Mouse (Mus musculus) adipocyte (in vitro differentiated cells): ENCODE results near the gene Lrp8.

ENCODE experiments used
- DNase-seq: peaks from one replicate; pipeline ENCODE4 v3.0.0-alpha.2; 2016; ENCODE audit warnings: low spot score

Lrp8 gene

GRCm38 (mm10) chr4:107848546-107848945, 46.5 kb downstream of the Lrp8 start:
- peak; percentile 28 for DNase-seq

DNA sequence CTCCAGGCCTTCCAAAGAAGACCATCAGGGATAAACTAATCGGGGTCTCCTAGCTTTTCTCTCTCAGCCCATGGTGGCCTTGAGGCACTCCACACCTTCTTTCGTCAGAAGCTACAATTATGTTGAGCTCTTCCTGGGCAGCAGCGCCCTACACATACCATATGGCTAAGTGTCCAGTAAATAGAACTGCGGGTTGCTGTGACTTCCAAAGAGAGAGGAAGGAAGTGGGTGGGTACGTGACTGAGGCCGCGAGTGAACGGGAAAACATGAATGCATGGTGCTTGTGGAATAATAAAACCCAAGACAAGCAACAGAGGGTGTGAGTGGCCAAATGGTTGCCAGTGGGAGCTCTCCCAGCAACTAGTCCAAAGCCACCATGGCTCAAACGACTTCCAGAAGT, 47.6 kb downstream of the Lrp8 start:
- no peak for DNase-seq

DNA sequence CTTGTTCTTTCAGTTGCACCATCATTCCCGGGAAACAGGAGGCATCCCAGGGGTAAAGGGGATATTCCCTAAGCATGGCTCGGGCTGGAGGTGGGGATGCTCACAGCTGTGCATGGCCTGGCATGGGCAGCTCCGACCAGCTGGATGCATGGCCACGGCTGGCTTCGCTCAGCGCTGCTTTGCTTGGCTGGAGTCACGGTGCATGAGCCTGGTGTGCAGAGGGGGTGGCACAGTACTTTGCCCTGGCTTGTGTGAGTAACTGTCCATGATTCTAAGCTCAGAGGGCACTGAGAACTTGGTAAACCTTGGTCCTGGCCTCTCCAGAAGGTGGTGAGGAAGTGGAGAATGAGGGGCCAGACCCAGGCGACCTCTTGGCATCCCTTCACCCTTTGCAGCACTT, 48.0 kb downstream of the Lrp8 start:
- no peak for DNase-seq

DNA sequence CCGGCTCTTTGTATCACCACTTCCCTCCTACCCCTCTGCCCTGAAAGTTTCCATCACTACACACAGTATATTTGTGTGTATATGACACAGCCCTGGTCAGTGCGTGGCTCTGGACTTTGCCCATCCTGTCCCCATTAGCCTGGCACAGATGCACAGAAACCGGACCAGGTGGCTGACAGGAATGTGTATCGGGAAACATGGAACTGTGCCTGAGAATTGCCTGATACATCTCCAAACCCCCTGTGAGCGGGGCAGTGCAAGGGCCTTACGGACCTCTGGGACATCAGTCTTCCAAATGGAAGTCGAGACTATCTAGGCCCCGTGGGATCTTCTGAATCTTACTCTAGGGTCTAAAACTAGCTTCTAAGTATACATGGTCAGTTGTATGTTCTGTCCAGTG, 51.3 kb downstream of the Lrp8 start:
- DNase-seq: no peak

DNA sequence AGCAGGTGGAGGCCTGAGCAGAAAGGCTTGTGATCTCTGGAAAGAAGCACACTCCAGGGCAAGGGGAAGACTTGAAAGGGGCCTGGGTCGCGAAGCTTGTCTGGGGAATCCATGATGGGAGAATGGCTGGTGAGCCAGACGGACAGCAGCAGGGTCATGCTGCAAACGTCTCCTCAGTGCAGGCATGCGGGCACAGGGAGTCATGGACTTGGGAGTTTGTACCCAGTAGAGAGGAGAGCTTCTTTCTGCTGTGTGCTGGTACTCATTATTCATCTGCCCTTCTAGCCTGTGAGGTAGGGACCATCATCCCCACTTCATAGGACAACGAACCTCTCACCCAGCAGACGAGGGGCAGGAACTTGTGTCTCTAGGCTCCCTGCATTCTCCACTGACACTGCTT, 51.8 kb downstream of the Lrp8 start:
- no peak for DNase-seq

DNA sequence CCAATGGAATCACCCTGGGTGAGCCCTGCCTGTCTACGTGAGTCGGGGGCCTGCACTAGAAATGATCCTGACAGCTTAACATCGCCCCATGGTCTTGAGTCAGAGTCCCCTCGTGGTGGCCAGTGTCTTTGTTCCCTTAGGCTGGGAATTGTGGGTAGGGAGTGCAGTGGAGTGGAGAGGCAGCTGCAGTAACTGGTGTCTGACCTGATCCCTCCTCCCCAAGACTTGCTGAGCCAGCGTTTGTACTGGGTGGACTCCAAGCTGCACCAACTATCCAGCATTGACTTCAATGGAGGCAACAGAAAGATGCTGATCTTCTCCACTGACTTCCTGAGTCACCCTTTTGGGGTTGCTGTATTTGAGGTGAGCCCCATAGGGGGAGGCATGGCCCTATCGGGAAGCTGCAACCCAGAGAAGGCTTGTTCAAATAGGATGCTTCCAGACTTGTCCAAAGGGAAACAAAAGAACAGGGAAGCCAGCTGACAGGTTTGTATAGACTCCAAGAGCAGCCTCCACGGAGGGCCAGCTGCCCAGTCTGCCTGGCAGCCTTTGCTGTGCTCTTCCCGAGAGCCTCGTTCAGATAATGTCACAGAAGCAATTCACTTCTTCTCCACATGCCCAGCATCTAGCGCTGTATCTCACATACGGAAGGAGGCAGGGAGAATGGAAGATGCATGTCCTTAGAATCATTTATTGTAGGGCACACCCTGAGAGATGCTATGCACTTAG, 55.1 kb downstream of the Lrp8 start:
- DNase-seq: peak; percentile 21

GRCm38 (mm10) chr4:107858995-107859394, 56.9 kb downstream of the Lrp8 start:
- no peak for DNase-seq

DNA sequence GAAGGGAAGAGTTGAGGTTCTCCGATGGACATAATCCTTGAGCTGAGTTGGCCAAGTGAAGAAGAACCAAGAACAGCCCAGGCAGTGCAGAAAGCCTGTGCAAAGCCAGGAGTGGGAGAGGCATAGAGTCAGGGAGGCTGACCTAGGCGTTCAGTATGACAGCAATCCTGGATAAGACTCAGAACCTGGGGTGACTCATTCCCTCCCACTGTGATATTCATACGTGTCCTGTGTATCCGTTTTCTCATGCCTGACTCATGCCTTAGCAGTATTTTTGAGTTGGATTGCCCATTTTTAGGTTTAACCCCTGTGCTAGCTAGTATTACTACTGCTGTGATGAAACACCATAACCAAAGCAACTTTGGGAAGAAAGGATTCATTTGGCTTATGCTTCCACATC, 62.8 kb downstream of the Lrp8 start:
- no peak for DNase-seq

DNA sequence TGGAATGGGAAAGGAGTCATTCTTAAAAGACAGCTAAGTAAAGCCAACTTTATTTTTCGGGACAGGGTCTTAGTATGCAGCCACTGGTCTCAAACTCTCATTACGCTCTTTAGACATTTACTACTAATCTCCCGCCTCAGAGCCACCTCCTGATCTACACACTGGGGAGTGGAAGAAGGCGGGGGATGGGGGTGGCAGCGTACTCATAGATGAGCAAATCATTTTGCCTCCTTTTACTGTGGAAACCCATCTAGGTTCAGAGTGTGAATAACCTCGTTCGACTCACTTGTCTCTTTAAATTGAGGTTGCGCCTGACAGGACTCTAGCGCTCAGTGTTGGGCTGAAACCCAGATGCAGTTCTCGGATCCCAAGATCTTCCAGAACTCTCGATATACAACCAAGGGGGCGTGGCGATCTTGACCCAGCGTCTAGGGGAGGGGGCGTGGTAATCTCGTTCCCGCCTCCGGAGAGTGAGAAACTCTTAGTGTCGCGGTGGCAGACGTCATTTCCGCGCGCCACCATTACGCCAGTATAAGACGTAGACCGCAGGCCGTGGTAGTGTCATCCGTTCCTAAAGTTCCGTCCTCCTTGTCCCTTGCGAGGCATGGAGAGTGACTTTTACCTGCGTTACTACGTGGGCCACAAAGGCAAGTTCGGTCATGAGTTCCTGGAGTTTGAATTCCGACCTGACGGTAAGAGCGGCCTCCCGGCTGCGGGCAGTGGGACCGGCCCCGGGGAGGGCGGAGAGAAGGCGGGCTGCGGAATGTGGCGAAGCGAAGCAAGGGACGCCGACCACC, 77.4 kb downstream of the Lrp8 start, which contains the start of gene Magoh:
Gene Magoh, plus strand, starts transcription at position 502 of the 797 bp plus-strand sequence.
- peak; percentile 98 for DNase-seq

GRCm38 (mm10) chr4:107881631-107882030, 79.6 kb downstream of the Lrp8 start:
- no peak for DNase-seq

GRCm38 (mm10) chr4:107886371-107886770, 84.3 kb downstream of the Lrp8 start:
- DNase-seq: no peak

DNA sequence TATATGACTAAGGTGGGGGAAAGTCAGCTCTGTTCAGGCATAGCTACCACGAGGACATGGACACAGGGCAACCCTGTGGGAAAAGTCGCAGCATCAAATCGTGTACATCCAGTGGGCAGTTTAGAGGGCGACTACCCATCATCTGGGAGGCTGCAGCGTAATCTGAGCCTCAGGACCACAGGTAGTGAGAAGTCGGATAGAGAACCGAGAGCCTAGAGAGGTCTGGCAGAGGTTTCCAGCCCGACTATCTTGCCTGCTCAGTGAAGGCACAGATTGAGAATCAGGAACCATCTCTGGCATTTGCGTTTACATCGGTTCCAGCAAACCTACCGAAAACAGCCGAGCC, 87.3 kb downstream of the Lrp8 start:
- DNase-seq: no peak

- DNase-seq: peak; percentile 94
Observed at GRCm38 (mm10) chr4:107889731-107890432, 87.8 kb downstream of the Lrp8 start, which contains the start of gene 0610037L13Rik. 0610037L13Rik (plus strand) TSS chr4:107889813.

GRCm38 (mm10) chr4:107892663-107893062, 90.6 kb downstream of the Lrp8 start:
- peak; percentile 52 for DNase-seq

DNA sequence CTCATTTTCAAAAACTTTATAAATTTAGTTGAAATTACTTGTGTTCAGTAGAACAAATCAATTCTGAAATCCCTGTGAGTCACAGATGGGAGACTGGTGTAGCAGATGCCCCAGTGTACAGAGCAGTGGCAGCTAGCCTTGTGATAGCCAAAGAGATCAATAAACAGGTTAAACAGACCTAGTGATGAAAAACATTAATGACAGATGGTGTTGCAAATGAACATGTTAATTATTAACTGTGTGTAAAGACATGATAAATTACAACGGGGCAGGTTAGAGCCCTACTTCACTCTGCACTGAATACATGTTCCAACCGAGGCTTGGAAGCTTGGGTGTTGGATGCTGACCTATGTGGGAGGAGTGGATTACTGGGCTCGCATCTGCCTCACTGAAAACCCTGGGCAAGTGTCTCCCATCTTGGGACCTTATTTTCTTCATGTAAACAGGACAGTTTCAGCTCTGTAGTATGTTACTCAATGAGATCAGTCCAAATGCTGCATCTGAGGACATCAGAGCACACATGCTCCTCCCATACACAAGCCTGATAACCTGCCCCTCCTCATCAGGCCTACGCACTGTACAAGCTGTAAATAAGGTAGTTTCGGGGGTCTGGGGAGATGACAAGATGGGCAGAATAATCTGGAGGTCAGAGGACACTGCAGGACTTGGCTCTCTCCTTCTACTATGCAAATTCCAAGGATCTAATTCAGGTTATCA, 97.3 kb downstream of the Lrp8 start:
- no peak for DNase-seq

- DNase-seq: peak; percentile 69
Observed at GRCm38 (mm10) chr4:107900206-107900605, 98.1 kb downstream of the Lrp8 start.

DNA sequence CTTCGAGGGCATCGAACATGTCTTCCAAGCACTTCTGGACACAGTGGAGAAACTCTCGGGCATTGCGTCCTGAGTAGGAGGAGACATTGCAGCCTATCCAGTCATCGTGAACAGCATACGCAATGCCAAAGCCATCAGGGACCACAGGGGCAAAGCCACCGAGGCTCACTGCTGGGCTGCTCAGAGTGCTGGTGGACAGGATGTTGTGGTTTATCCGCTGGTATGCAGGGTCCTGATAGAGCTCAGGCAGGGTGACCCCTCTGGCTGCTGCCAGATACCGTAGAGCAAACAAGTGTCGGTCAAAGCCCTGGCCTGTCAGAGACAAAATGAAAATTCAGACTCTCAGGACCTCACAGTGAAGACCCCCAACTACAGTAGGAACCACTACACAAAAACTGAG, 102.2 kb downstream of the Lrp8 start:
- no peak for DNase-seq

DNA sequence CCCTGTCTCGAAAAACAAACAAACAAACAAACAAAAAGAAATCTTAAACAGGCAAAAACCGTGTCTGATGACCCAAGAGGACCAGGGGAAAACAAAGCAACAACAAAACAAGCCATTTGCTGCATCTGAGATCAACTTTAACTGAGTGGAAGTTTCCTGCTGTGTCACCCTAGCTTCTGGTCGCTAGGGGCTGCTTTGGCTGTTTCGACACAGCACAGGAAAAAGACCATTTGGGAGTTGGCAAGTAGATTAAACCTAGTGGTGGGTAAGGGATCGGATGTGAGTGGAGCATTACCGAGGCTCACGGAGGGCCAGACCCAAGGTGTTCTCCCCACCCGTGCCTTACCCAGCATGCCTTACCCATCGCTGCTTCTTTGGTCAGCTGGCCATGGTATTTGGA, 104.5 kb downstream of the Lrp8 start:
- DNase-seq: no peak

GRCm38 (mm10) chr4:107910020-107910419, 108.0 kb downstream of the Lrp8 start:
- no peak for DNase-seq

DNA sequence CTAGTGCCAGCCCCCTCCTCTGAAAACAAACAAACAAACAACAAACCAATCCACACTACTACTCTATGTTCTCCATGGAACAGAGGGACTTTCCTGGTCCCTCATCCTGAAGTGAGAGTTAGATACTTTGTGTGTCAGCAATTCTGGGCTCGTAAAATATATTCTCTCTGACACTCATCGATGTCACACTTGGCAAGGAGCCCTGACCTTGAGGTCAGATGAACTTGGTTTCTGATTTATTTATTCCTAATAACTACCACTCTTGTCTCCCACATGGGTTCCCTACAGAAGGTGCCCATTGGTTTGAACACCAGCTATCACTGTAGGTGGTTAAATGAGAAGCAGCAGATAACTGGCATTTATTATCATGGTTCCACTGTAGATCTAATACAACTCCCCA, 118.3 kb downstream of the Lrp8 start:
- peak; percentile 50 for DNase-seq

DNA sequence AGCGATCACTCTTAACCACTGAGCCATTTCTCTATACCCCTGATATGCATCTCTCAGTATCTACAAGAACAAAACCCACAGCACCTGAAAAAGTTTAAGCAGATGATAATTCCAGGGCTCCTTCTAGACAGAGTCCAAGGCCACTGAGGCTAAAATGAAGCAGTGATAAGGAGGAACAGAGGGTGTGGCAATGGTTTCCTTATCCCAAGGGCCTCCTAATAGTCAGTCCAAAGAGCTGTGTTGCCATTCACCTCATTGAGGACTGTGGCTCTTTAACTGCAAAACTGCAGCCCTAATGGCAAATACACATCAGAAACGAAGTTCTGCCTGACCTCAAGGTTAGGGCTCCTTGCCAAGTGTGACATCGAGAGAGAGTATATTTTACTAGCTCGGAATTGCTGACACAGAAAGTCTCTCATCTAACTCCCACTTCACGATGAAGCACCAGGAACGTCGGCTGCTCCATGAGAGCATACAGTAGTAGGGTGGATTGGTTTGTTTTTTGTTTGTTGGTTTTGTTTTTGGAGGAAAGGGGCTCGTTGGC, 119.2 kb downstream of the Lrp8 start:
- peak; percentile 82 for DNase-seq

DNA sequence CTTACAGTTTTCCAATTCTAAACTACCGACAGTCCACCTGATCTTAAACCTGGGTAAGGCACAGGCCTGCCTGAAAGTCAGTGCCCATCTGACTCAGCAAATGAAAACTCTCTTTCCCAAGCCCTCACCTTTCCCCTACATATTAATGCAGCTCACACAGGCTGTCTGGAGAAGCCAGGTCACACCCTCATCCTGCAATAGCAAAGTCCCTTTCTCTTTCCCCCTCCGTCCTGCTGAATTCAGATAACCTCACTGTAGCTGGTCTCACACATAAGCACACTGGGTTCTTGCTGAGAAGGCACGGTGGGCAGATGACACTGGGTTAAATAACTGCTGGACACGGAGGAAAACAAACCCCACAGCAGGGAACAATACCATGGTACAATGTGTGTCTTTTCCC, 119.9 kb downstream of the Lrp8 start:
- DNase-seq: peak; percentile 84
